Mouse (Mus musculus) bone marrow, adult 2 months (tissue): Measurements from ENCODE around the gene Ascc1.

Source experiments
- CTCF ChIP-seq: fragments of 200-500 bp; IDR thresholded peaks from 2 replicates; pipeline ENCODE4 v1.5.1; 2011; ENCODE audit warnings: low read length, control low read depth; ENCODE audit not compliant: control insufficient read depth, insufficient read depth
- POLR2A ChIP-seq: fragments of 200-500 bp; IDR thresholded peaks from 2 replicates; pipeline ENCODE4 v1.6.1; 2011; ENCODE audit warnings: low read depth, mild to moderate bottlenecking, control low read depth, low read length, borderline replicate concordance; ENCODE audit not compliant: control insufficient read depth

DNA sequence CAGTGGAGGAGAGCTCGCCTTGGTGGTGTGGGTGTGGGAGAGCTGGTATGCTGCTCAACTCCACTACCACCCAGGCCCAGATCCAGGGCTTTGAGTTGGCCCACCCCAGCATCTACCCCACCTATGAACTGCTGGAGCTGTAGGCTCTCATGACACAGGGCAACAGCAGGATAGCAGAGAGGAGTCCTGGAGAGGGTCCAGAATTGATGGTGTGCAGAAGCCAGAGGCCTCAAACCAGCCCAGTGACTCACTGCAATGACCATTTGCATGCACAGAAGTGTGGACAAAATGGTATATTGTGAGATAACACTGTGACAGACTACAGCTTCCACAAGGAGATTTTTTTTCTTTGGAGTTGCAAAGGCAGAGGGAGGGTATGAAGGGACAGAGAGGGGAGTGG, 21.1 kb downstream of the Ascc1 start:
- no peak for TF ChIP-seq POLR2A
- no peak for TF ChIP-seq CTCF
